Mouse (Mus musculus): Measurements from ENCODE around the gene Efcab9. TPM values are rescaled to one million over a fixed set of nuclear protein-coding genes. Genes with fewer than 3 reads are reported as not detected.
A peak's percentile ranks its signal among the peaks of the same experiment; 100 is the strongest.

The Efcab9 gene
- 0.25 and 0.63 TPM in 2 replicates for polyA plus RNA-seq (2015; fragmentation: Nextera tagmentation; extraction: Ambion mirVana)

DNA sequence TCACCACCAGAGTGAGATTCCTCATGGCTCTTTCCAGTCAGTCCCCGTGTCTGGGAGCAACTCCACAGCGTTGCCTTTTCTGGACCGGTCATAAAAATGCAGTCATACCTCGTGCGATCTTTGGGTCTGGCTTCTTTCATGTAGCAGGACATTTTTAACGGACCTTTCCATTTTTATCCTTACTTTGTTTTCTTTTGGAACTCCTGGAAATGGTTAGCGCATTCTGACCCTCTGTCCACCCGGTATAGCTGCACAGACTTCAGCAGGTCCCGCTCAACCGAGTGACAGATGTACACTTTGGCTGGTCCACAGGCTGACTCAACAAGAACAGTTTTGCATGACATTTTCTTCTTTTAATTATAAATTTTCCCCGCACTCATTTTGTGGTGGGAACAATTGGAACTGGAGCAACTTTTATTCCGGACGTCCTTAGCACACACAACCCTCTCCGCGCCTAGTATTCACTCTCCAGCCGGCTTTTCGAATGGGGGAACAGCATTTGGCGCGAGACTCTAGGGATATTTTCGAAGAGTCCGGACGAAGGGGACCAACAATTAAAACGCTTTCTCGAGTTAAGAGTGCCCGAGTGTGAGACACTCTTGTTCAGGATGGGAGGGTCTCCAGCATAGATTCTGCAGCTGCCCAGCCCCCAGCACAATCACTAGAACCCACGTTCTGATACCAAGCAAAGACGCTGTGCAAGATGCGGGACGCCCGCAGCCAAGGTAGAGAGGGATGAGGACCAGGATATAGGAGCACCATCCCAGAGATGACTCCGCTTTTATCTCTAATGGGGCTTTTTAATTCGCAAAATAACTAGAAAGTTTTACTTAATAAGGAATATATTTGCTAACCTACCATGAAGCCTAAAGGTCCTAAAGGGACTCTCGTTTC, at the start of gene Efcab9:
Gene Efcab9, minus strand, starts transcription at position 211 of the 894 bp plus-strand sequence.
- Histone ChIP-seq H3K9ac (peak within 1 kb of the TSS; percentile 66), H3K27ac (replicated peaks) (no peak within 1 kb of the TSS), H3K4me1 (replicated peaks) (peaks cover 24% of the 10 kb centered on the region), H3K27me3 (peaks cover 8% of the 10 kb centered on the region), H3K36me3 (no peaks in the 10 kb centered on the region), H3K4me2 (peak within 1 kb of the TSS; percentile 92), H3K9me3 (no peaks in the 10 kb centered on the region), H3K4me3 (peak within 1 kb of the TSS; percentile 58)
- ATAC-seq (ENCODE audit: low FRiP score, low read depth) = no peak
- WGBS = 6% methylated on average over 33 of the region's 33 CpGs

DNA sequence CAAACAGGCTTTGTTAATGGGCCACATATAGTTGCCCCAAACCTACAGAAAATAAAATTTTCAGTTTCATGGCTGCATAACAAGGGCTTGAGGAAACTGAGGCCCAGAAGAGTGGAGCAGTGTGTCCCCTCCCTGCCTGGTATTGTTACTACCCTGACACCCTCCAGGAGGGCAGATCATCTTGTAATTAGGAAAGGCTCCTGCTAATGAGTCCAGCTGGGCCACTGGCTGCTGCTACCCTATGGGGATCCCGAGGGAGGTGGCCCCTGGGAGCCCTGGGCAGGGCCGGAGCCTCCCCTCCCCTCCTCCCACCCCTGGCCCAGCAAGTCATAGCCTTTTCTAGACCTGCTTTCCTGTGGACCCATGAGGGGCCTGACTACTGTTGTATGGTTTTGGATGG, 49.1 kb upstream of the Efcab9 start:
- H3K9me3 ChIP-seq = no peaks in the 10 kb centered on the region
- H3K4me3 ChIP-seq = no peak overlapping the region
- no peaks in the 10 kb centered on the region for H3K27me3 ChIP-seq
- H3K27ac ChIP-seq (replicated peaks) = no peak overlapping the region
- 49% methylated on average over 2 of the region's 2 CpGs for WGBS
- no peak overlapping the region for H3K9ac ChIP-seq
- no peaks in the 10 kb centered on the region for H3K36me3 ChIP-seq
- no peak overlapping the region for H3K4me2 ChIP-seq
- ATAC-seq (ENCODE audit: low FRiP score, low read depth) = no peak
- H3K4me1 ChIP-seq (replicated peaks) = peaks cover 6% of the 10 kb centered on the region; the same call in 1 of the 2 replicates

DNA sequence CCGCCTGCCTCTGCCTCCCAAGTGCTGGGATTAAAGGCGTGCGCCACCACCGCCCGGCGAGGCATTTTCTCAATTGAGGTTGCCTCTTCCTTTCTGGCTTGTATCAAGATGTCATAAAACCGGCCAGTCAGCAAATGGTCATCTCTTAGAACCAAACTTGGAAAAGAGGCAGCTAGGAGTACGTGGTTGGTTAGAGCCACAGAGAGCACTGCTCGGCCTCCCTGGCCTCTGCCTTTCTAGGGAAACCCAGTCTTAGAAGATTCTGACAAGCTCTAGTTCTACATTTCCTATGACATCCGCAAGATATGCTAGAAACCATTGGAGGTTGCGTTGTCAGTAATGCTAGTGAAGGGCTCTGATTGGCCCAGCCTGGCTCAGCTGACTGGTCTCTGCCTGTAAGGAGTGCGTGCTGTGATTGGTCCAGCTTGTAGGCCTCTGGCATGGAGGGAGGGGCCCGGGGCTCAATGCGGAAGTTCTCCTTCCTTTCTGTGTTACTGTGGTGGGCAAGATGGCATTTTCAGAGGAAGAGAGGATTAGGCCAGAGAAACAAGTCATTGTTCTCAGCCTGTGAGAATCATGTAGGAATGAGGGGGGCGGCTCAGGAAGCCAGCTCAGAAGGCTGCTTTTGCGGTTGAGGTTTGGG, 48.5 kb upstream of the Efcab9 start:
- Histone ChIP-seq H3K4me1 (replicated peaks) (peaks cover 6% of the 10 kb centered on the region; the same call in 1 of the 2 replicates), H3K9me3 (no peaks in the 10 kb centered on the region), H3K27me3 (no peaks in the 10 kb centered on the region), H3K4me3 (no peak overlapping the region), H3K36me3 (no peaks in the 10 kb centered on the region), H3K9ac (no peak overlapping the region), H3K4me2 (no peak overlapping the region), H3K27ac (replicated peaks) (no peak overlapping the region)
- 83% methylated on average over 16 of the region's 16 CpGs for WGBS
- ATAC-seq (ENCODE audit: low FRiP score, low read depth) = no peak

DNA sequence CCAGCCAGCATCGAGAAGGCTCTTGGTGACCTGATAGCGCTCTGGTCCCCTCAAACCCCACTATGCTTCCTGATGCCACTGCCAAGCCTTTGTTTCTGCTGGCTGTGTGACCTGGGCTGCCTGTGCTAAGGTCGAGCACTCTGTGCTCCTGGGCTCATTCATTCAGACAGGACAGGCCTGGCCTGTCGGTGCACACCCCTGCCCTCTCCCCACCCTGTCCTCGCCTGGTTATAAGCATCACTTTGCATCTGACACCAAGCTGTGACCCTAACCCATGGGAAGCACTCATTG, 44.8 kb upstream of the Efcab9 start:
- Histone ChIP-seq H3K4me3 (no peak overlapping the region), H3K27ac (replicated peaks) (peak overlapping the region; percentile 38; the same call in 1 of the 2 replicates), H3K27me3 (no peaks in the 10 kb centered on the region), H3K4me2 (no peak overlapping the region), H3K9me3 (no peaks in the 10 kb centered on the region), H3K36me3 (no peaks in the 10 kb centered on the region), H3K9ac (no peak overlapping the region), H3K4me1 (replicated peaks) (peaks cover 6% of the 10 kb centered on the region; the same call in 1 of the 2 replicates)
- WGBS = 70% methylated on average over 5 of the region's 5 CpGs
- ATAC-seq (ENCODE audit: low FRiP score, low read depth) = peak; percentile 24; the same call in 1 of the 2 replicates

DNA sequence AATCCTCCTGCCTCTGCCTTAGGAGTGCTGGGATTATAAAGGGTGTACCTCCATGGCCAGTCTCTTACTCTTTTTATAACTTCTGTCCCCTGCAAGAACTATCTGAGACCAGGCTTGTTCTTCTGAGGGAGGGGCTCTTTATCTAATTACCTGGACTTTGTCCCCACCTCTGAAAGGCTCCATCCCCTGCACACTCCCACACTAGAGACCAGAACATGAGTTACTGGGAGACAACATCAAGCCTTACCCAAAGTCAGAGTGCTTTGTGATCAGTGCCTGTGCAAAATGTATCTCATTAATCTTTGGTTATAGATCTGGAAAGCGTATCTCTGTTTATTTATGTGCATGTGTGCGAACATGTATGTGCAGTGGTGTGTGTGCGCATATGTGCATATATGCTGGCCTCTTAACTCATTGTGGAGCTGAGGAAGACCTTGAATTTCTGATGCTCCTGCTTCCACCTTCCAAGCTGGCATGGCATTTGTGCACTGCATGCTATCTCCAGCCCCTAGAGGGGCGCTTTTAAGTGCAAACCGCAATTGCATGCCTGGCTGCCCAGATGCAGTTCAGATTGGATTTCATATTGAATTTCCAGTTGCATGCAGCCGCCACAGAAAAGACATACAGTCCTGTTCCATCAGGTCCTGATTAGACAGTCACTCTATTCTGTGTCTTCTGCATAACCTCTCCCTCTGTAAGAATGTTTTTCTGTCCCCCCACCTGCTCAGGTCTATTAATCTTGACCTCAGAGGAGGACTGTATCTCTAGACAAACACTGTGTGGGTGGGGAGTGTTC, 44.3 kb upstream of the Efcab9 start:
- H3K36me3 ChIP-seq = no peaks in the 10 kb centered on the region
- no peak overlapping the region for H3K4me3 ChIP-seq
- no peak overlapping the region for H3K9ac ChIP-seq
- no peaks in the 10 kb centered on the region for H3K9me3 ChIP-seq
- no peaks in the 10 kb centered on the region for H3K27me3 ChIP-seq
- H3K4me2 ChIP-seq = no peak overlapping the region
- H3K27ac ChIP-seq (replicated peaks) = peak overlapping the region; percentile 38; the same call in 1 of the 2 replicates
- 76% methylated on average over 6 of the region's 6 CpGs for WGBS
- ATAC-seq (ENCODE audit: low FRiP score, low read depth) = peak; percentile 35; the same call in 1 of the 2 replicates
- peaks cover 6% of the 10 kb centered on the region; the same call in 1 of the 2 replicates for H3K4me1 ChIP-seq (replicated peaks)

DNA sequence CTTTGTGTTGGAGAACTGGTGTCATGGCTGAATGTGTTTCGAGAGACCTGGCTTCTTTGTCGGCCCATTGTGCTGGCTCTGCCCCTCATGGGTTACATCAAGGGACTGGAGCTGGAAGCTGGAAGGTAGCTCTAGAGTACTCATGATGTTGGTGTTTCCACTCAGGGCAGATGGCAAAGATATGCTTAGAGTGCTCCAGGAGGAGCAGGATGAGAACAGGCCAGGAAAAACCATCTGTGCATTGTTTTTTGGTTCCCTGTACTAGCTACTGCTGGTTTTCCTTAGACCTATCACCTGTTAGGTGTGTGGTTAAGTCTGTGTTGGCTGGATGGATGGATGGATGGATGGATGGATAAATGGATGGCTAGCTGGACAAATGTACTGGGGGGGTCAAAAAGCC, 41.8 kb upstream of the Efcab9 start:
- no peak for ATAC-seq (ENCODE audit: low FRiP score, low read depth)
- peaks cover 6% of the 10 kb centered on the region; the same call in 1 of the 2 replicates for H3K4me1 ChIP-seq (replicated peaks)
- H3K9me3 ChIP-seq = no peaks in the 10 kb centered on the region
- H3K36me3 ChIP-seq = no peaks in the 10 kb centered on the region
- H3K4me2 ChIP-seq = no peak overlapping the region
- no peak overlapping the region for H3K4me3 ChIP-seq
- no peak overlapping the region for H3K9ac ChIP-seq
- WGBS = 95% methylated on average over 2 of the region's 2 CpGs
- H3K27me3 ChIP-seq = no peaks in the 10 kb centered on the region
- no peak overlapping the region for H3K27ac ChIP-seq (replicated peaks)

DNA sequence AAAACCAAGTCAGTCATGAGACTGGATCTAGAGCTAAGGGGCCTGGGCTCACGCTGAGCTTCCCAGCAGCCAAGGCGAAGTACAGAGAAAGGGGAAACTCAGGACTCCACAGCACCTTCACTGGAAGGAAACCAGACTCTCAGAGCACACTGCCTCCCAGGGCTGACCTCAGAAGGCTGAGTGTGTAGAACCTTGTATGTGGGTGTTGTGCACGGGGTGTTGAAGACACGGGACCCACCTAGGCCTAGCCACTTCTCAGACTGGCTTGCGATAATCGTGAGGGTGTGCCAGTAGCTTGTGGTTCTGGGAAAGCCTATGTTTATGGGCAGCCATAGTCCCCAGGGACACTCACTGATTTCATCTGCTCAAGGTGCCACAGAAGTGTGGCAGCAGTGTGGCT, 39.2 kb upstream of the Efcab9 start:
- WGBS = 92% methylated on average over 6 of the region's 6 CpGs
- Histone ChIP-seq H3K9ac (no peak overlapping the region), H3K9me3 (no peaks in the 10 kb centered on the region), H3K36me3 (no peaks in the 10 kb centered on the region), H3K27ac (replicated peaks) (no peak overlapping the region), H3K4me2 (no peak overlapping the region), H3K4me1 (replicated peaks) (peaks cover 10% of the 10 kb centered on the region), H3K4me3 (no peak overlapping the region), H3K27me3 (no peaks in the 10 kb centered on the region)
- no peak for ATAC-seq (ENCODE audit: low FRiP score, low read depth)

DNA sequence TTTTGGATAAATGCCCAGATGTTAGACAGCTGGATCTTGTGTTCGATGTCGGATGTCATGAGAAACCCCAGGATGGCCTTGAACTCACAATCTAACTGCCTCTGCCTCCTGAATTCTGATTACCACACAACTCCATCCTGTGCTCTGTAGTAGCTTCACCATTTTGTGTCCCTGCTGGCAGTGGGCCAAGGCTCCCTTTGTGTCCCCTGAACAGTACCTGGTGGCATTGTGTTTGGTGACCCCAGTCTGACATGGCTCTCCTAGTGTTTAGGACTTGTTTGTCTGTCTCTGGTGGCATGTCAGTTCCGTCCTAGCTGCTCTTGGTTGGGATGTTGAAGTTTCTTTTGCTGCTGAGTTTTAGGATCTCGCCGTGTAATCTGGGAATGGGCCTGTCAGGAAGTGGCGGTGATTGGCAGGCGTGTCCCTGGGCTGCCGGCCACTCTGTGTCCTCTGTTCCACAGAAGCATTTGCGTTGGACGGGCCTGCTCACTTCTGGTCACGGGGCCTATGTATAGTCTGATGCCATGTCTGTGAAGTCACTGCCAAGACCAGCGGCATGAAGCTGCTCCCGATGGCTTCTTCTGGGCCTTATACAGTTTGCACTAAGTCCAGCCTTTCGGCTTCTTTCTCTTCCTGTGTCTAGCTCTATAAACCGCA, 36.9 kb upstream of the Efcab9 start:
- ATAC-seq (ENCODE audit: low FRiP score, low read depth) = no peak
- Histone ChIP-seq H3K9me3 (no peaks in the 10 kb centered on the region), H3K4me2 (no peak overlapping the region), H3K9ac (no peak overlapping the region), H3K27me3 (no peaks in the 10 kb centered on the region), H3K4me1 (replicated peaks) (peaks cover 10% of the 10 kb centered on the region), H3K27ac (replicated peaks) (no peak overlapping the region), H3K36me3 (no peaks in the 10 kb centered on the region), H3K4me3 (no peak overlapping the region)
- 87% methylated on average over 15 of the region's 15 CpGs for WGBS

DNA sequence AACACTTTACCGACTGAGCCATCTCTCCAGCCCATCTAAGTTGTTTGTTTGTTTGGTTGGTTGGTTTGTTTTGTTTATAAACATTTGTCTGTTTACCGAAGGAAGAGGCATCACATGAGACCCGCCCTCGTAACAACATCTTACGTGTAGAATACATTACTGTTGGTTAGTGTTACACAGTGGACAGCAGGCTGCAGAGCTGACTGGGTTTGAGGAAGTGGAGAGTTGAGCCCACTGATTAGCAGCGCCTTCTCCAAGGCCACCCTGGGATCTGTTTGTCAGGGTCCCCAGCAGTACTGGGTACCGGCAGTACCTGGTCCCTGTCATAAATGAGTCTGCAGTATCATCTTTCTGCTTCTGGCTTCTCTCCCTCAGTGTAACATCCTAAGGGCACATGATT, 36.2 kb upstream of the Efcab9 start:
- Histone ChIP-seq H3K9me3 (no peaks in the 10 kb centered on the region), H3K4me2 (no peak overlapping the region), H3K36me3 (no peaks in the 10 kb centered on the region), H3K4me1 (replicated peaks) (peaks cover 10% of the 10 kb centered on the region), H3K4me3 (no peak overlapping the region), H3K27me3 (no peaks in the 10 kb centered on the region), H3K27ac (replicated peaks) (no peak overlapping the region), H3K9ac (no peak overlapping the region)
- 88% methylated on average over 7 of the region's 7 CpGs for WGBS
- ATAC-seq (ENCODE audit: low FRiP score, low read depth) = no peak

DNA sequence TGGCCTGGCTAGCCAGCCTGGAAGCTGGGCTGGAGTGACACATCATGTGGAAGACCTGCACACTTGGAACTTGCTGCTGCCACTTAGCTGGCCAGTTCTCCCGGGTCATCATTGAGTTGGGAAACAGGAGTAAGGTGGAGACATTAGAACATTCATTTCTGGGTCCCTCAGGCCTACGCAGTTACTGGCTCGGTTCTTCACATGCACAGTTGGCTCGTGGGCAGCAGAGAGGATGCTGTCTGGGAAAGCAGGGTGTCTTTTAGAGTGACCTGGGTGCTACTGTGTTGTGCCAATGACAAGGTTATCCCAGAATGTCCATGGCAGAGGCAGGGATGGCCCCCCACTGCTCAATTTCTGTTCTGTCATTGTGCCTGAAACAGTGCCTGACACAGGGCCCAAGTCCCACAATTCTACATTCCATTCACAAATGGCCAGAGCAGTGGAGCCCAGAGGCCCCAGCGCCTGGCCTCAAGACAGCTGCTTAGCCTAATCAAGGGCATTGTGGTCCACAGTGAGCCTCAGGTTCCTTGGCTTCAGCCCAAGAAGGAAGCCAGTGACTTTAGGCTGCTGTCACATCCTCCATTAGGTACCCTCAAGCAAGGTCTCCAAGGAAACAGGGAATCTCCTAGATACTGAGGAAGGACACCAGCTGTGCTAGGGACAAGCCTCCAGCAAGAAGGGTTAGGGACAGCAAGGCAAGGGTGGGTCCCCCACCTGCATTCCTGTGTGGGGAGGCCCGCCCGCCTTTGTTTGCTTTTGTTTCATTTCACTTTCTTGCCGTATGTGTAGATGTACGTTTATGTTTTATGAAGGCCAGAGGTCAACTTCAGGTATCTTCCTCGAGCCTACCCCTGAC, 35.3 kb upstream of the Efcab9 start:
- no peak for ATAC-seq (ENCODE audit: low FRiP score, low read depth)
- Histone ChIP-seq H3K36me3 (no peaks in the 10 kb centered on the region), H3K4me2 (no peak overlapping the region), H3K4me3 (no peak overlapping the region), H3K9ac (no peak overlapping the region), H3K27me3 (no peaks in the 10 kb centered on the region), H3K4me1 (replicated peaks) (peaks cover 10% of the 10 kb centered on the region), H3K9me3 (no peaks in the 10 kb centered on the region), H3K27ac (replicated peaks) (no peak overlapping the region)
- 76% methylated on average over 10 of the region's 10 CpGs for WGBS

DNA sequence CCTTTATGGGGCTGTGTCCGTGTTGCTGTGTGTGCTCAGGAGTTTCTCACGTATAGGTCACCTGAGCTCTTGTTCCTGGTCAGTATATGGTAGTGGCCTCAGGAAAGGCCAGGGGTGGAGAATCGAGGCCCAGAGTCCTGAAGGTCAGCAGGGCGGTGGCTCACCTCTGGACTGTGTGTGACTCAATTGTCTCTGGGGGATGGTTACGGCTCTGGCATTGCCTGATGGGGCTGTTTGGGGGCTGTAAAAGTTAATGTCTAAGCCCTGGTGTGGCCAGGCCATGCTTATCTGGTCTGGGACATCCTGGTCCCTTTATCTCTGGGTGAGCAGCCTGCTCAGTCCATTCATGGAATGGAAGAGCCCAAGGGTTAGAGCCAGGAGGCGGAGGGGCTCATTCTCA, 34.3 kb upstream of the Efcab9 start:
- 87% methylated on average over 6 of the region's 6 CpGs for WGBS
- H3K9ac ChIP-seq = no peak overlapping the region
- ATAC-seq (ENCODE audit: low FRiP score, low read depth) = no peak
- H3K27me3 ChIP-seq = no peaks in the 10 kb centered on the region
- H3K4me1 ChIP-seq (replicated peaks) = peaks cover 10% of the 10 kb centered on the region
- no peak overlapping the region for H3K27ac ChIP-seq (replicated peaks)
- H3K4me3 ChIP-seq = no peak overlapping the region
- H3K4me2 ChIP-seq = no peak overlapping the region
- H3K36me3 ChIP-seq = no peaks in the 10 kb centered on the region
- H3K9me3 ChIP-seq = no peaks in the 10 kb centered on the region
